Mouse (Mus musculus) adrenal gland, postnatal 14 days (tissue): Measurements from ENCODE around the gene Cavin1. TPM values are rescaled to one million over a fixed set of nuclear protein-coding genes. Genes with fewer than 3 reads are reported as not detected.

ENCODE experiments used
- DNase-seq: peaks from one replicate; pipeline ENCODE4 v3.0.0; 2021; ENCODE audit warnings: mixed read lengths
- total RNA-seq: library from RNA; stranded (reverse); gene quantifications from 2 replicates; pipeline ENCODE4 v1.2.3, GENCODE M21; 2021

The Cavin1 gene
- total RNA-seq, 1 experiment from 2014 or later = 290 TPM

DNA sequence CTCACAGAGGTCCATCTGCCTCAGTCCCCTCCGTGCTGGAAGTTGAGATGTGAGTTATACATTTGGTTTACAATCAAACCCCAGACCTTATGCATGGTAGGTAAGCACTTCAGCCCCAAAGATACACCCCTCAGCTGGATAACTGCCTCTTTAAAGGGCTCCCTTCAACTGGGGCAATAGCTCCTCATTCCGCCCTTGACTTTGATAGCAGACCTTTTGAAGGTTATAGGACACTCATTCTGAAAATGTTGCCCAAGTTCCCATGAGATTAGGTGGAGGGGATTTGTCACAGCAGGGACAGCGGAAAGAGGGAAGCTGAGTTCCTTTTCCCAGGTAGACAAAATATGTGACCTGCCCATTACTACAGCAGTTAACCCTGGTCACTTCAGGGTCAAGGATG is 10.5 kb upstream of the Cavin1 start:
- DNase-seq = no peak

DNA sequence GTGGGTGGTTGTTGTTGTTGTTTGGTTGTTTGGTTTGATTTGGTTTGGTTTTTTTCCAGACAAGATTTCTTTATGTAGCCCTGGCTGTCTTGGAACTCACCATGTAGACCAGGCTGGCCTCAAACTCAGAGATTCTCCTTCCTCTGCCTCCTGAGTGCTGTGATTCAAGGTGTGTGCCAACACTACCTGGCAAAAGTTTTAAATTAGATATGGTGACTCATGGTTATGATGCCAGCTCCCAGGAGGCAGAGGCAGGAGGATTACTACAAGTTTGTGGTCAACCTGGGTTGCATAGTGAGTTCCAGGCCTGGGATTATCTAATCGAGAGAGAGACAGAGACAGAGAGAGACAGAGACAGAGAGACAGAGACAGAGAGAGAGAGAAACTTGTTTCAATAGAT is 9.8 kb upstream of the Cavin1 start:
- DNase-seq = no peak

DNA sequence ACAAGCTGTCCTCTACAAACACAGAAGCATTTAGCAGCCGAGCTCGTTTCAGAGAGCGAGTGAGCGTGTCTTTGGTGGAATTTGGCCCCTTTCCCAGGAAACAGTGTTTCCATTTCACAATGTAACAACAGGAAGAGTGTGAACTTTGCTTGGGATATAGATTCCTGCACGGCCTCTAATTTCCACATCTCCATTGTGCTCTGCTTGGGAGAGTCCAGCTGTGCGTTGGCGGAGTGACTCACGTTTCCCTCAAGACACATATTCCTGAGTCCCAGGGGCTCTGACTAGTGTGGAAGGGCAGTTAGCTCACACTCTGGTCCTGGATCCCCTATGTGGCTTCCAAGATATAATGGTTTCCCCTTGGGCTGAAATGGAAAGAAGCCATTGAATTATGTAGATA is 9.2 kb upstream of the Cavin1 start:
- DNase-seq = peak; percentile 62

DNA sequence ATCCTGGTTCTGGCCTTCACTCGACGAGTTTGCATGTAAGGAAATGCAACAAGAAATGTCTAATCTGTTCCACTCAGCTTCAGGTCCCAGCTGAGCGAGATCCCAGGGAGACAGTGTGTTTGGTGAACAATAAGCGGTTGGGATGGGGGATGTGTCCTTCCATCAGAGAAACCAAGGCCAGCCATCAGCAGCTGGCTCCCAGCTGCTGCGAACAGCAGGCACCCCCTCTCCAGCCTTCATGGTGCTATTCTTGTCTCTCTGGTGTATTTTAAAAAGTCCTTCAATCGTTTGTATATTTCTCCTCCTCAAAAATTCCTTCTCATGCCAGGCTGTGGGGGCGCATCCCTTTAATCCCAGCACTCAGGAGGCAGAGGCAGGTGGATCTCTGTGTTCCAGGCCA is 4.6 kb upstream of the Cavin1 start:
- DNase-seq = peak; percentile 52

DNA sequence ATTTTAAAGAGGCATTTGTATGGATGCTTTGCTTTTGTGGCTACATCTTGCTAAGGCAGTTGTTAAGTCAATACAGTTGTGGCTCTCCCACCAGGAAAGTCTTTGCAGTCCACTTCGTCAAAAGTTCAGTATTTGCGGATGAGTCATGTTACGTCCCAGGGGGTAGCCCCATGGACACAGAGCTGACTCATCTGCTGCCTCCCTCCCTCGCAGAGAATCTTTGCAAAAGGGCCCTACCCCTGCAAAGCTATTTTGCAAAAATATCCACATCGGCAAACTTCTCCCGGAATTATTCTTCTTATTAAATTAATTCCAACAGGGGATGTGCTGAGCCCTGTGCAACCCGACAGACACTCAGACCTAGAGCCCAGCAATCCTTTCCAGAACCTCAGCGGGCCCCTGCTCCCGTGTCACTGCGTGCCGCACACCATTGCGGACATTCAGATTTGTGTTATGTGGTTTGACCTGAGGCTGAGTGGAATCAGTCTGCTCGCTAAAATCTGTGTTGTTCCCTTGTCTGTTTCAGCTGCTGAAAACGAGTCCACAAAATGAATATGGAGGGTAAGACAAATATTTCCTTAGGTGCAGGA is 3.8 kb upstream of the Cavin1 start:
- peak; percentile 73 for DNase-seq

DNA sequence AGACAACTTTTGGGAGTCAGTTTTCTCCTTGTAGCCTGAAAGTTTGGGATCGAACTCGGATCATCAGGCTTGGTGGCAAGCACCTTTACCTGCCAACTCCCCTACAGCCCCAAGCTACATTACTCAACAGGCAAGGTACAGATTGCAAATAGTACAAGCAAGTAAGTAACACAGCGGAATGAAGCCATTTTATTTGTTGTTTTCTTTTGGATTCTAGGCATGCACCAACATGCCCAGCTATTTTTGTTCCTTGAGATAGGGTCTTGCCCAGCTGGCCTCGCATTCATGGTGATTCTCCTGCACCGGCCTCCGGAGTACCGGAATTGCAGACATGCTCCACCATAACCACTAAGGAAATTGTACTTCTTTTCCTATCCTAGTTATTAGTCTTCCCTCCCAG is 2.6 kb upstream of the Cavin1 start:
- DNase-seq = no peak

DNA sequence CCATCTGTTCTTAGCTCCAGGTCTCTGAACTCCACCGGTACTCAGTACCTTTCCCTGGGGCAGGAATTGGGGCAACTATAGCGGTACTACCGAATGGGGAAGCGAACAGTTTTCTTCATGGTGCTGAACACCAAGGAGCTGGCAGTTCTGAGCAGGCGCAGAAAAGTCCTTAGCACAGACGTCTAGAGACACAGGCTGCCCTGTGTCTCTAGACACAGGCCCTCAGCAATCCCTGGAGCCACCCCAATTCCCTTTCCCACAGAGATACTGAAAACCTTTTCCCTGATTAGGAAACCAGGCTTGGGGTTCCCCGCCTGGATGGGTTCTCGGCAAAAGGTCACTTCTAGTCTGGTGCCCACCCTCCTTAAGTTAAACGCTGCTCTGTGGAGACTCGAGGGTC is 768 bp upstream of the Cavin1 start:
- peak; percentile 59 for DNase-seq

DNA sequence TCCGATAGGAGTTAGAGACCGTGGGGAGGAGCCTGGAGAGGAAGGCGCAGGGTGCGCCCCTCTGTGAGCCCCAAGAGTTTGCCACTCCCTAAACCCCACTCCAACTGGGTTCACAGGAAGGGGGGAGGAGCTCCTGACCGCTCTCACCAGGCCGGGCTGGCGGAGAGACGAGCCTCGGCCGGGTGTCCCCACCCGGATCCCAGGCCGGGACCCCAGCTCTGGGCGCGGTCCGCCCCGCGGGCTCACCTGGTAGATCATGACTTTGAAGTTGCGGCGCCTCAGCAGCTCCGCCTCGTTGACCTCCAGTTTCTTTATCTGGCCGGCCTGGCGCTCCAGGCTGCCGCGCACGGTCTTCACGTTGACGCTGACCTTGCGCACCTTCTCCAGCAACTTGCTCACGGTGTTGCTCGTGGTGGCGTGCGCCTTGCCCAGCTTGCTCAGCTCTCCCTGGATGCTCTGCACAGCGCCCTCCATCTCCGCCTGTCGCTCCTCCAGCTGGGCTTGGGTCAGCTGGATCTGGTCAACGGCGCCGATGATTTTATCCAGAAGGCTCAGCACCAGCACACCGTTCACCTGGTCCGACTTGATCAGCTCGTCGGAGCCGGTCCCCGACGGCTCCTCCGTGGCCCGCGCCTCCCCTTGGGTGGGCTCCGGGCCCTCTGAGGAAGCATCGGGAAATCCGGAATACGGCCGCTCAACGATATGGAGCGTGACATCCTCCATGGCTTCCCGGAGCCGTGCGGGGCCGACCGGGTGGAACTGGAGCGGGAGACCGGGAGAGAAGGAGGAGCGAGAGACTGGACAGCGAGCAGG is 737 bp downstream of the Cavin1 start:
- peak; percentile 79 for DNase-seq

DNA sequence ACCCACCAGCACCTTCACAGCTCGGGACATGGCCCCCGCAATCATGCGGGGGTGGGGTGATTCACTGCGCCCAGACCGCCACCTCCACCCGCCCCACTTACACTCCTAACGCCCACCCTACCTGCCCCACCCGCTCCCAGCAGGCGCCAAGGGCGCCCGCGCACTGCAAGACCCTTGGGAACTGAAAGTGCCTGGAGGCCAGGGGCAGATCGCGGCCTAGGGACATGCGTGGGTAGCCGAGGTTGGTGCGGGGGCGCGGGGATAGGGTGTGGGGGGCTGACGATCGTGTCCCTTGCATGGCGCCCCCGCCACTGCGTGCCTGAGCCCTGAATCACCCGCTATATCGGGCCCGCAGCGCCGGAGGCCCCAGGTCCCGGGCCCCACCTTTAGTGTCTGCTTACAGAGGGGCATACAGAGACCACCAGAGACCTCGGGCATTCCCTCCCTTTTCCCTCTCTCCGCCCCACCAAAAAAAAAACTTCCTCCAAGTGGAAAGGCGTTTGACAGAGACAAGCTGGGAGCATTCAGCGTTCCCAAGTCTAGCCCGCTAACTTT is 1.4 kb downstream of the Cavin1 start:
- DNase-seq = peak; percentile 56

DNA sequence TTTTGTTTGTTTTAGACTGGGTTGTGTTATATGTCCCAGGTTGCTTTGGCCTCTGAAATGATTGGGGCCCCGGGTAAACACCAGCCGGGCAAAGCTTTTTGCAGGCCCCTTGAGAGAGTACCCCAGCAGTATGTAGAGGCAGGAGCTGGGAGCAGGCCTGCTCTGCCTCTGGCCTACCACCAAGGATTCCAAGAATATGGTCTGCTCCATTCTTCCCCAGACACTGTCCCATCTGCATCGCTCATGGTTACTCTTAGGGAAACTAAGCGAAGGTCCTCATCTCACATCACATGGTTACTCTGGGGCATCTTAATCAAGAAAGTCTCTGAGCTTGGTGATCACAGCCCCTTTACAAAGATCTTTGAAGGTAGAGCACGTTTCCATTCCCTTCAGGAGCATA is 2.2 kb downstream of the Cavin1 start:
- no peak for DNase-seq

DNA sequence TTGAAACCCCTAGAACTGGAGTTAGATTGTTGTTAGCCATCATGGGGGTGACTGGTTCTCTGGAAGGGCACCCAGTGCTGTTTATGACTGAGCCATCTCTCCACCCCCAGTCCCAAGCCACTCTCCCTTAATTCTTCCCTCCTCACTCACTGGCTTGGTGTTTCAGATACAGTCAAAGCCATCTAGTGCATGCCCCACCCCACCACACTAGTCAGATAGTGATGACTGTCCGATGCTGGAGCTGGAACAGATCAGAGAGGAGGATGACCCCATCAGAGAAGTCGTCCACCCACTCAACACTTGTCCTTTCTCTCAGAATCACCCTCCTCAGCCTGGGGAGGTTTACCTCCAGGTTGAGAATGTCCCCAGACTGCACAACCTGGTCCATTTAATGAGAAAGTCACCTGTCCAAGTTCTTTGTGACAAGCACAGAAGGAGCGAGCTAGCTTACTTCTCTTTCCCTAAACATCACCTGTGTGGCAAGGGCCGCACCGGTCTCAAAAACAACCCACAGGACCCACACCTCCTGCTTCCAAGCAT is 2.7 kb downstream of the Cavin1 start:
- DNase-seq = no peak

DNA sequence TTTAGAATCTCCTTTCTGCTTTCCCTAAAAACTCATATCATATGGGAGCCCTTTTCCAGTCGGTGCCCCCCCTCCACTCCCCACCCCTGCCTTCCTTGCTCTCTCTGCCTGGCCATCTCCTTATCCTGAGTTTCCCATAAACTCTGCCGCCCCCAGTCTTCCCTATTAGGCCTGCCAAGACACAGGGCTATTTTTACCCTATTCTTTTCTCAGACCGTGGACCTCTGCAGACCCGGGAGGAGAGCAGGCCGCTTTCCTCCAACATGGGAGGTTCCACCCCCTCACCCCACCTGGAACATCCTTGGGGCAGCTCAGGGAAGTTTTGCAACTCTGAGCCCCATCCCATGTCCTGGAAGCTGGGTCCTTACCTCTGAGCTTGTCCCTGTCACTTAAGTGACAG is 3.3 kb downstream of the Cavin1 start:
- DNase-seq = no peak

DNA sequence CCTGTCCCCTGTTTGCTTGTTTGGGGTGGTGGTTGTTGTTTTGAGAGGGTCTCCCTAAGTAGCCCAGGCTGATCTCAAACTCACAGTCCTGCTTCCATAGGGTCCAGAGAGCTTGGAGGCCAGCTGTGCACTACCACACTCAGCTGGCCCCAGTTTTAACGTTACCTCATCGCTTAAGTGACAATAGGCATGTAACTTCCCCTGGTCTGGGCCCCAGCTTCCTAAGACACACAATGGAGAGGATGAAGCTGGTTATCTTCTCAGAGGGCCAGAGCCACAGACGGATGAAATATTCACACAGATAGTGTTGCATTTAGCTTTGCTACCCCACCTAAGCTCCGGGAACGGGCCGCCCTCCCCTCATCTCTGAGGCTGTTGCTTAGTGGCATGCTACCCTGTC is 4.9 kb downstream of the Cavin1 start:
- DNase-seq = no peak

DNA sequence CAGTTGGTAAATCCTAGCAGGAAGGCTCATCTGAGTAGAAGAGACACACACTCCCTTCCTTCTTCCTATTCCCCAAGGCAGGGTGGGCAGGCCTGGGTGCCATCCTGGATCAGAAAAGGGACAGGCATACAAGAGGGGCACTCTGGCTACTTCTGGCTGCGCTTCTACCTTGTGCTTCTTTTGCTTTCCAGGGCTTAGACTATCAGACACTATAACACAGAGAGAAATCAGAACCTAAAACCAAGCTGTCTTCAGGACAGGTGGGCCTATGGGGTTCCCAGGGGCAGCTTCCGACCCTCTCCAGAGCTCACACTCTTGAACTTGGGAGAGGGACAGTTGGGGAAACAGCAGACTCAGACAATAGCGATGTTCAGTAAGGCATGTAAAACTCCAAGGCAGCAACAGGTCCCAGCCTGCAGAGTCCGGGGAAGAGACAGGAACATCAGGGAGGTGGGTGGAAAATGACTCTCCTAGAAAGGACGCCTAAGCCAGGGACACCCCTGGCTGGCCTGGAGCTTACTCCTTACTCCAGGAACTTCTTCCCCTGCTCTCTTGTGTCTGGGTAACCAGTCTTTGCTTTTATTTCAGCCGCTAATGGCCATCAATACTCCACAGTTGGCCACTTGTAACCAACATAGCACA is 5.7 kb downstream of the Cavin1 start:
- no peak for DNase-seq

DNA sequence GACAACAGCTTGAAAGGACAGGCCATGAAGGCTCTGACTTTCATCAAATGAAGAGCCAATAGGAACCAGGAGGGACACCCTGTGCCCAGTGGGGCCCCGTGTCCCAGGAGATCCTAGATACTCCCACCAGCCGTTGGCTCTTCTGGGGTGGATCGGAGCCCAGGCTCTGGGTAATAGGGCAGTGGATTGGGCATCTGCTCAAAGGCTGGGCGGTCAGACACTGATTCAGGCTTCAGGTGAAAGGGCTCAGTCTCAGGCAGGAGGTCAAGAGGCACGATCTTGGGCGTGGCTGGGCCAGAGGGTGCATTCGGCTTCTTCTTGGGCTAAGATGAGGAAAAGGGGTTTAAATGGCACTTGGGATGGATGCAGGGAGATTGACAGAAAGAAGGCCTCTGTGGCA is 6.5 kb downstream of the Cavin1 start:
- DNase-seq = peak; percentile 56

DNA sequence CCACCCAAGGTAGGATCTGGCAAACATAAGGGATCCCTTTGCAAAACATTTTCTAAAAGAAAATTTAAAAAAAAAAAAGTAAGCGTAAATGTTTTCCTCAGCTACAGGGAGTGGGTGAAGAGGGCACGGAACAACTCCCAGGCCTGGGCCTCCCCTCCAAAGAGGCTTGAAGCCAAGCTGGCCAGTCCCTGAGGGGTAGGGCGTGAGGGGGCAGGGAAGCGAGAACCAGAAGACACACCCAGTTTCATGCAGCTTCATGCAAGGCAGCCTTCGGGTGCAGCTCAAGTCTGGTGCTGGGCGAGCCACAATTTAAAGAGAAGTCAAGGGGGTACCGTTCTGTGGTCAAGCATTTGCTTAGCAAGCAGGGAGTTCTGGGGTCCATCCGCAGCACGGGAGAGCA is 7.0 kb downstream of the Cavin1 start:
- peak; percentile 84 for DNase-seq

DNA sequence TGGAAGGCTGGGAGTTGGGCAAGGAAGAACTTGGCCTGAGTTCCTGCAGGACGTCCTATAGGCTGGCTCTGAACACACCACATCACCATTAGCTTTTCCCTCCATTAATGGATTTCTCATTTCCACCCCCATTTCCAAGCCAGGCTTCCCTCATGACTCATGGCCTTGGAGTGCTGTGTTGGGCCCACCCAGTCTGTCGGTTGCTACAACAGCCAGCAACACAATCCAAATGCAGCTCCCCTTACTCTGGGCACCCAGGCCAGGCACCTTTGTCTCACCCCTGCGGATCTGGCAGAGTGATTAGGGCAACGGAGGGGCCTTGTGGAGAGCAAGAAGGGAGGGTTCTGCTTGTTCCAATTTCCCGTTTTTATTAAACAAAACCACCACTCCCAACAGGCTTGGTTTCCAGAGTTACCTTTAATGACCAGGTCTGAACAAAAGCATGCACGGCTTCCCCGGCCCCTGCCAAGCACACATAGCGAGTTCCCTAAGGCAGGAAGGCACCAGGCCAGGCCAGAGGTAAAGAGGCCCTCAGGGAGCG is 8.2 kb downstream of the Cavin1 start:
- DNase-seq = peak; percentile 77

DNA sequence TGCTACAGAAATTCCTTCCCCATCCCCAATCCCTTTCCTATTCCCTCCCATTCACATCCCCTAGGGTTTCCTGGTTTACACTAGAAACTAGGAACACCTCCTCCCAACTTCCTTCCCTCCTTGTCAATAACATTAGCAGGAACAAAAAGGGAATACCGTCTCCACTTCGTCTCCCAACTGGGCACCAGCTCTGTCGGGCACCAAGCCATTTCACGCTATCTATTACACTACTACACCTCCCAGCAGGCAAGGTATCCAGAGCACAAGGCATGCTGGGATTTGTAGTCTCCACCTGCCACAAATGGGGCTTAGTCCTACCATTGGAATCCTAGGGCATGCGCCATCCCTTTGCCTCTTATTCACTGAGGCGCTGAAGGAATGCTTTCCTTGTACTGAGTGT is 10.1 kb downstream of the Cavin1 start:
- DNase-seq = peak; percentile 82

DNA sequence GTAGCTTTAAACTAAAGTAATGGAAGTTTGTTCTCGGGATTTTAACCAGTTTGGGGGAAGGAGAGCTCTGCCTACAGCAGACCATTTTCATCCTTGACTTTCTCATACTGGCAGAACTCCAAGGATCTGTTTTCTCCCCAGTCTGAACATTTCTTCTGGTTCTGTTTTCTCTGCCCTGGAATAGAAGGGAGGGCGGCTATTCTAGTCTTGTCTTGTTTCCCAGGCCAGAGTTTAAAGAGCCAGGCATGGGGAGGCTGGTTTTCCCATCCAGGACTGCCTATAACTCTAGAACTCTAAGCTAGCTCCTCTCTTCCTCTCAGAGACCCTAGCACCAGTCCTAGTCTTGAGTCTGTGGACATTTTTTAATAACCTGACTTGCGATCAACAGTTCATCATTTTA is 10.9 kb downstream of the Cavin1 start:
- DNase-seq = no peak

DNA sequence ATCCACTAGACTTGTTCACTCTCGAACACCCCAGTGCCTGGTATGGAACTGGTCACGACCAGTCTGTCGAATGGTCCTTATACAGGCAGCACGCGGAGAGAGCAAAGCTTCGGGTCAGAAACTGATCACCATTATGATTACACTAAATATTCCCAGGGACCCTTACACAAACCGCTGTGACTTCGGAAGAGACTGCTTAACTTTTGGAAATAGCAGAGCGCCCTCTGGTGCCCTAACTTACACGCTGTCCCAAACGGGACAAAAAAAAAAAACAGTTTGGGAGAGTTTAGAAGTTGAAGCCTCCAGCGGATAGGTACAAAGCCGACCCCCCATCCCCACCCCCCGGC is 11.2 kb downstream of the Cavin1 start:
- peak; percentile 78 for DNase-seq

DNA sequence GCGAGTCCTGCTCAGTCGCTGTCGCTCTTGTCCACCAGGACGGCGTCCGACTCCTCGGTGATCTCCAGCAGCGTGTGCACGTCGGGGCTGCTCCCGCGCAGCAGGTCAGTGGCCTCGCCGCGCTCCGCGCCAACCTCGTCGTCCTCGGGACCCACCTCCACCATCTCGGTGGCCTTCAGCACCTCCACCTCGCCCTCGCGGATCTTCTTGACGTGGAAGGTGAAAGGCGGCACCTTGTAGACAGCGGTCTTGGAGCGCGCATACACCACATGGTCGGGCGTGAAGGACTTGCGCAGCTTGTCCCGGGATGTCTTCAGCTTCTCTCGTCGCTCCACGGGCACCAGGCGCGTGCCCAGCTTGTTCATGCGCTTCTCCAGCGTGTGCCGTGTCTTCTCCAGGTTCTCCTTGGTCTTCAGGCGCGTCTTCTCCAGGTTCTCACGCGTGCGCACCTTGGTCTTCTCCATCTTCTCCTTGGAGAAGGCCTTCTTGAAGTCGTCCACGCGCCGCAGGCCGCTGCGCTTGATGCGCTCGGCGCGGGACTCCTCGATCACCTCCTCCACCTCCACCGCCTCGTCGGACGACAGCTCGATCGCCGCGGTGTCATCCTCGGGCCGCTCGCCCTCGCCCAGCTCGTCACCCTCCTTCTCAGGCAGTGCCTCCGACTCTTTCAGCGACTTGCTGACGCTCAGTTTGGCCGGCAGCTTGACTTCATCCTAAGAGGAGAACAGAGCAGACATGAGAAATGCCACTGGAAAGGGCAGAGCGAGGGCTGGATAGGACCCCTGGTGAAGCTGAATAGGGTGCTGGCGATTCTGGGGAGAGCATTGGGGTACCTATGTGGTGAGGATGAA is 11.8 kb downstream of the Cavin1 start:
- DNase-seq = peak; percentile 45

DNA sequence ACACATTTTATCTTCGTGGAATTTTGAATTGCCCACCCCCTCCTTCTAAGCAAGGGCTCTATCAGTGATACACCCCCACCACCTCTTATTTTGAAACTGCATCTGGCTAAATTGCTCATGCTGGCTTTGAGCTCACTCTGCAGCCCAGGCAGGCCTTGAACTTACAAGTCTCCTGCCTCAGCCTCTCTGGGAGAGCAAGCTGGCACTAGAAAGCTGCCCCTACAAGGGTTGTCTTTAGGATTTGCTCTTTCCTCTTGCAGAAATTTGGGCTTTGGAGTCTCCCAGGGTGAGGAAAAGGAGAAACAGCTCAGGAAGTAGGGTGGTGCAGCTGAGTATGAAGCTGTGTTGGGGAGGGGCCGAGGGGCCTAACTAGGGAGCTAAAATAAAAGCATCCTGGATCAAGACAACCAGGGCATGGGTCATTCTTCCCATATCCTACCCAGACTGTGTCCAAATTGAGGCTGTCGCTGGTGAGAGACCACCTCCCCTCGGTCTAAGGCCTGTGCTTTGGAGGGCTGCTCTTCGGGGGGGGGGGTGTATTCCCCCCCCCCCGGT is 12.7 kb downstream of the Cavin1 start:
- no peak for DNase-seq
